Mouse (Mus musculus) liver, adult 2 months (tissue): ENCODE measurements around the gene Dmrt2. TPM values are rescaled to one million over a fixed set of nuclear protein-coding genes. Genes with fewer than 3 reads are reported as not detected.

Experiments
- DNase-seq: peaks from one replicate; pipeline ENCODE4 v3.0.0-alpha.2; 2011; ENCODE audit warnings: low read depth, low spot score; ENCODE audit errors: extremely low read depth
- H3K27ac ChIP-seq: fragments of 200-500 bp; replicated peaks from 2 replicates; pipeline ENCODE4 v1.5.1; 2012; ENCODE audit warnings: low read depth, mild to moderate bottlenecking, control low read depth, inconsistent platforms, low read length; ENCODE audit not compliant: insufficient read depth
- H3K27me3 ChIP-seq: fragments of 200-500 bp; 2 replicates; pipeline ENCODE4 v1.6.1; 2012; ENCODE audit warnings: mild to moderate bottlenecking, moderate library complexity, low read length, inconsistent platforms; ENCODE audit not compliant: control insufficient read depth, insufficient read depth
- H3K36me3 ChIP-seq: fragments of 200-500 bp; 2 replicates; pipeline ENCODE4 v1.6.1; 2012; ENCODE audit warnings: low read length, inconsistent platforms; ENCODE audit not compliant: control insufficient read depth, insufficient read depth
- H3K4me1 ChIP-seq: fragments of 200-500 bp; 2 replicates; pipeline ENCODE4 v1.6.1; 2011; ENCODE audit warnings: low read length; ENCODE audit not compliant: control insufficient read depth, insufficient read depth
- H3K4me3 ChIP-seq: fragments of 200-500 bp; 2 replicates; pipeline ENCODE4 v1.5.1; 2011; ENCODE audit warnings: low read depth, mild to moderate bottlenecking, control low read depth, low read length, moderate library complexity; ENCODE audit not compliant: insufficient read depth
- H3K79me2 ChIP-seq: fragments of 200-500 bp; 2 replicates; pipeline ENCODE4 v1.6.1; 2012; ENCODE audit warnings: inconsistent platforms, mild to moderate bottlenecking, low read length, moderate library complexity; ENCODE audit not compliant: control insufficient read depth, insufficient read depth
- H3K9ac ChIP-seq: fragments of 200-500 bp; 2 replicates; pipeline ENCODE4 v1.6.1; 2012; ENCODE audit warnings: low read depth, mild to moderate bottlenecking, control low read depth, inconsistent platforms, low read length
- CTCF ChIP-seq: fragments of 200-500 bp; IDR thresholded peaks from 2 replicates; pipeline ENCODE4 v1.5.1; 2011; ENCODE audit warnings: low read depth, low read length, control low read depth
- POLR2A ChIP-seq: fragments of 200-500 bp; IDR thresholded peaks from 2 replicates; pipeline ENCODE4 v1.6.1; 2011; ENCODE audit warnings: low read length, control low read depth; ENCODE audit not compliant: insufficient read depth; ENCODE audit errors: extremely low read depth
- WGBS: fragments of 180-500 bp; shearing (Covaris S2); methylation state at CpG from one replicate; pipeline ENCODE4 v1.1.7; 2018; 5-methylcytosine and 5-hydroxymethylcytosine counted together
- polyA plus RNA-seq: library from polyadenylated mRNA; depleted of rRNA; stranded (reverse); fragments of >200 nt; gene quantifications from 2 replicates; pipeline ENCODE4 v1.2.3, GENCODE M21; 2012; rRNA removed
- total RNA-seq: library from RNA; depleted of rRNA; stranded (reverse); fragments of >200 nt; gene quantifications from 2 replicates; pipeline ENCODE4 v1.2.3, GENCODE M21; 2014; rRNA removed

Dmrt2 gene
- total and polyA plus RNA-seq, 2 experiments, result 0.42 to 0.74 TPM

- H3K79me2 ChIP-seq, result no peaks in the 10 kb centered on the region
- H3K36me3 ChIP-seq, result no peaks in the 10 kb centered on the region
- no peaks in the 10 kb centered on the region for H3K4me1 ChIP-seq
- DNase-seq, result no peak
- no peak overlapping the region for H3K4me3 ChIP-seq
- H3K9ac ChIP-seq, result no peak overlapping the region
- WGBS, result 32% methylated on average over 8 of the region's 8 CpGs
- TF ChIP-seq CTCF (no peak), POLR2A (no peak)
- no peak overlapping the region for H3K27ac ChIP-seq
- H3K27me3 ChIP-seq, result no peaks in the 10 kb centered on the region
Measured at GRCm38 (mm10) chr19:25713382-25713781, 41.2 kb downstream of the Dmrt2 start.

DNA sequence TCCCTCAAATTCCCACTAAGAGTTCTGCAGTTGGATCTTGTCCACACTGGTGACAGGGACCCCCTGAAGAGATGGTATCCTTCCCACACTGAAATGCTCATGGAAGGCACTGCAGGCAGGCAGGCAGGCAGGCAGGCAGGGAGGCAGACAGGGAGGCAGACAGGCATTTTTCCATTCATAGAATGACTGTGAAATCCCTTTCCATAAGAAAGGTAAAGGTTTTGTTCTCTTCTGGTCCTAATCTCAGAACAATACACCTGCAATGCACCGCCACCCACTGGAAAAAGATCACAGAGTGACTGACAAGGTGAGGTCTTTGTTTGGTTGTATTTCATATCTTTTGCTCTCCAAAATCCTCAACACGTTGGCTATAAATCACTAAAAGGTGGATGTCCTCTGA lies 42.7 kb downstream of the Dmrt2 start:
- Histone ChIP-seq H3K4me1 (no peaks in the 10 kb centered on the region), H3K36me3 (no peaks in the 10 kb centered on the region), H3K9ac (no peak overlapping the region), H3K27me3 (no peaks in the 10 kb centered on the region), H3K79me2 (no peaks in the 10 kb centered on the region), H3K27ac (no peak overlapping the region), H3K4me3 (no peak overlapping the region)
- WGBS, result 73% methylated on average over 2 of the region's 2 CpGs
- no peak for DNase-seq
- TF ChIP-seq CTCF (no peak), POLR2A (no peak)

- H3K27me3 ChIP-seq, result no peaks in the 10 kb centered on the region
- TF ChIP-seq CTCF, result no peak
- no peak for TF ChIP-seq POLR2A
- WGBS, result 37% methylated on average over 5 of the region's 5 CpGs
- H3K4me1 ChIP-seq, result no peaks in the 10 kb centered on the region
- H3K36me3 ChIP-seq, result no peaks in the 10 kb centered on the region
- no peak for DNase-seq
- no peak overlapping the region for H3K27ac ChIP-seq
- no peak overlapping the region for H3K4me3 ChIP-seq
- H3K79me2 ChIP-seq, result no peaks in the 10 kb centered on the region
- no peak overlapping the region for H3K9ac ChIP-seq
Measured at GRCm38 (mm10) chr19:25722616-25723015, 50.4 kb downstream of the Dmrt2 start.

Other genes starting within 250 kb of the Dmrt2 start
- not detected in 2 replicates for gene Dmrt1, start 166.8 kb upstream of the Dmrt2 start, total RNA-seq
- gene Dmrt1, start 166.8 kb upstream of the Dmrt2 start, polyA plus RNA-seq, result not detected in 2 replicates
- not detected in 2 replicates for gene Dmrt3, start 62.1 kb upstream of the Dmrt2 start, total RNA-seq
- not detected in 2 replicates for gene Dmrt3, start 62.1 kb upstream of the Dmrt2 start, polyA plus RNA-seq